Mouse (Mus musculus) fibroblast of lung, adult 2 months (primary cell): ENCODE results near the gene Tbc1d4.

Experiments used
- DNase-seq: peaks from one replicate; pipeline ENCODE4 v3.0.0-alpha.2; 2011; ENCODE audit warnings: low read depth

The Tbc1d4 gene

DNA sequence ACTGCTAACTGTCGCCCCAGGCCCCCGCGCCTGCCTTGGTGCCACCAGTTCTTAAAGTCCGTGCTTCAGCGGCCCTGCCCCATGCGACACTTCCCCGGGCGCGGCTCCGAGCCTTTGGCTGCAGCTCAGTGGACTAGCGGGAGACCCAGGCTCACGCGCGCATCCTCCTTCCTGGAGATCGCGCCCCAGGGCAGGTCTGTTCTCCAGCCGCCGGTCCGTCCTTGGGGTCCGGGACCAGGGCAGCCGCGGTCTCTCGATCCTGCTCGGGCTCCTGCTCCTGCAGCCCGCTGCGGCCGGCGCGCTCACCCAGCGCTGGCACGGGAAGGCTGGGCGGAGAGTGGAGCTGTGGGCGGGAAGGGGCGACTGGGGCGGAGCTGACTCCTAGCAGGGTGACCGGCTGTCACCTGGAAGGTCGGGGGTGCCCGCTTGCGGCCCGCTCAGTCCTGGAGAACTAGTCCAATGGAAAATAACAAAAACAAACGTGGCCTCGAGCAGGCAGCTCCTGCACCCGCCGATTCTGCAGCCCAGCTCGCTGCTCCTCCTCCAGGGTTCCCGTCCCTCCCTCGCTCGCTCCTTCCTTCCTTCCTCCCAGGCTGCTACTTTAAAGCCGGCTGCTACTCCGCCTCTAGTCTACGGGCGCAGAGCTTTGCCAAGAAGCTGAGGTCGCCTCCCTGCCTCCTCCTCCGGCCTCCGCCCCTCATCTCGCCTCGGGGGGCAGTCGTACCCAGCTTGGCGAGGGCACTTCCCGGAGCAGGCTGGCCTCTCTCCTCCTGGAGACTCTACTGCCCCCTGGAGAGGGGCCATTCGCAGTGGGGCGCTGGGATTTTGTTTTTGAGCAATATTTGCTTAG lies at the start of gene Tbc1d4:
TSS of gene Tbc1d4 (minus strand) at position 673 of the 850 bp plus-strand sequence.
- peak; percentile 76 for DNase-seq

DNA sequence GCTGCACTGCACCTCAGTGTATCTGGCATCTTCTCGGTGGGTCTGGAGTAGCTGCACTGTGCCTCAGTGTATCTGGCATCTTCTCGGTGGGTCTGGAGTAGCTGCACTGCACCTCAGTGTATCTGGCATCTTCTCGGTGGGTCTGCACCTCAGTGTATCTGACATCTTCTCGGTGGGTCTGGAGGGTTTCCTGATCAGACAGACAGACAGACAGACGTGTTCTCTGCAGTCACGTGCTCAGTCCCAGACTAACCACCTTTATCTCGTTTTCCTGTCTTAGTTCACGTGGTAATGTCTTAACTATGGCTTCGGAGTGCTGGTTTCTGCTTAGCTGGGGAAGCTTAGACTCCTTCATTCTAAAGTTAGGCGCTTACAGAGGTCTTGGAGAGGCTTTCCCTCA lies 47.3 kb upstream of the Tbc1d4 start:
- no peak for DNase-seq

GRCm38 (mm10) chr14:101654526-101654909 lies 45.5 kb upstream of the Tbc1d4 start:
- no peak for DNase-seq

GRCm38 (mm10) chr14:101653581-101654525 lies 44.9 kb upstream of the Tbc1d4 start, which contains the start of gene Uchl3:
TSS of gene Uchl3 (plus strand) at chr14:101653967.
- peak; percentile 73 for DNase-seq

DNA sequence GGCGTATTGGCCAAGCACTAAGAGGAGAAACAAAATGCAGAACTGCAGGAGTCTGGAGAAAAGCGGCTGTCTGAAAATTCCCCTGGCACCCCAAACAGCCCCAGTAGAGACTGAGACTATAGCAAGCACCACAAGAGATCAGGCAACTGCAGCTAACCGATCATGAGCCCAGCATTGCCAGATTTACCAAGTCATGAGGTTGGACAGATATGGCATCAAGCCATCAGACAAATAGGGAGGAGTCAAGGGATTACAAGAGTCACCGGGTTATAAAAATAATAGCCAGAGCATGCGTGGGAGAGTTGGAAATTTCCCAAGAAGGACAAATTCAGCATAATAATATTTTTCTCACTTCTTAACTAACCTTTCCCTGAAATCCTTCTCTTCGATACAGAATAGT lies 43.6 kb upstream of the Tbc1d4 start:
- DNase-seq, result no peak

DNA sequence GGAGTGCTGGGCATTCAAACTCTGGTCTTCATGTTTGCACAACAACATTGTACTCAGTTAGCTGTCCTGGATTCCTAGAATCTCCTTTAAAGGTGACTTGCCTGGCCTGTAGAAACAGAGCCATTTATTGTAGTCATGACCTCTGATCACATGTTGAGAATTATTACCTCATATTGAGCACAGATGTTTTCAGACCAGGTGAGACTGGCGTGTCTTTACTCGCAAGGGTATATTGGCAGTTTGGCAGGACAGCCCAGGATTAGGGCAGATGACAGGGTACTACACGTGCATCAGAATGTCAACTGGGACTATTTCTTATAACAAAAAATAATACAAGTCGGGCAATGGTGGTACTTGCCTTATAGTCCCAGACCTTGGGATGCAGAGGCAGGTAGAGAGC lies 41.6 kb upstream of the Tbc1d4 start:
- no peak for DNase-seq

DNA sequence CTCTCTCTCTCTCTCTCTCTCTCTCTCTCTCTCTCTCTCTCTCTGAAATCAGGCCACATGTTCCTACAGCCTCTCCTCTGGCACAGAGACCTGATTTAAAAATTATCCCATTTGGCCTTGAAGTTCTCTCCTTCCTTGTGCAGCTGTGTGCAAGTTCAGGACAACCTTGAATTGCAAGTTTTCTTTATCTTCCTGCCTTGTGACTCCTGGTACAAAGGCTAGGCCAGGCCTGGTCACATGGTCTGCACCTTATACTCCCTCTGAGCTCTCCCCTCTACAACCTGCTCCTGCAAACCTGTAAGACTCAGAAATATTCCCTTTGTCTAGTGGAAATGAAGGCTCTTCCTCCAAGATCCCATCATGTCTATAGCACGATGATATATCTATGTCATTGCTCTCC lies 36.0 kb upstream of the Tbc1d4 start:
- DNase-seq, result no peak

GRCm38 (mm10) chr14:101640153-101640843 lies 31.3 kb upstream of the Tbc1d4 start, which contains the start of gene Commd6:
TSS of gene Commd6 (minus strand) at chr14:101640686.
- DNase-seq, result peak; percentile 73

DNA sequence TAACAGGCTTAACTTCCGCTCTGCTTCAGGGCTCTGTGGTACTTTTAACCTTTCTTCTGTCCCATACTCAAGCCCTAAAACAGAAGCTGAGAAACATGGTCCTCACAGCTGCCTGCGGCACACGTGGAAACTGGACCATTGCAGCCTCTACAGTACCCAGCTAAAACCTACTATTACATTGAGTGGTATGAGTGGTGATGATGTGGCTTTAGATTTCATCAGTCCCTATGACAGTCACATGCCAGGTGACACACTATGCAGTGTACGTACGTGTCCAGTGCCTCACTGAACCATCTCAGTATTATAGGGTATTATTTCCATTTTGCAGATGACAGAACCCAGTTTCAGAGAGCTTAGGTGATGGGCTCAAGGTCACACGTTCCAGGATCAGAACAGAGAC lies 28.4 kb upstream of the Tbc1d4 start:
- DNase-seq, result no peak

DNA sequence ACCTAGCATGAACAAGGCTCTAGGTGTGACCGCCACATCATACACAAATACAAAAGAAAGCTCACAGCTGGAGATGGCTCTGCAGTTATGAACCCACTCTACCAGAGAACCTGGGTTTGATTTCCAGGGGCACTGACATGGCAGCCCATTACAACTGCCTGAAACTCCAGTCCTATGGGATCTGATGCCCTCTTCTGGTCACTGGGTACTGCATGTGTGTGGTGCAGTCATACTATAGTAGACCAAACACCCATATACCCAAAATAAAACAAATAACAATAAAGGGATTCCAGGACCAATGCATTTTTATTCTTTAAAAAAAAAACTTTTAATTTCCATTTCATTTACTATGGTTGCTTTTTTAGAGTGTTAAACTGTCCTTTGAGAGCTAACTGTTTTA lies 26.8 kb upstream of the Tbc1d4 start:
- DNase-seq, result no peak

- DNase-seq, result no peak
These were observed 21.6 kb upstream of the Tbc1d4 start for GRCm38 (mm10) chr14:101630548-101630947.

DNA sequence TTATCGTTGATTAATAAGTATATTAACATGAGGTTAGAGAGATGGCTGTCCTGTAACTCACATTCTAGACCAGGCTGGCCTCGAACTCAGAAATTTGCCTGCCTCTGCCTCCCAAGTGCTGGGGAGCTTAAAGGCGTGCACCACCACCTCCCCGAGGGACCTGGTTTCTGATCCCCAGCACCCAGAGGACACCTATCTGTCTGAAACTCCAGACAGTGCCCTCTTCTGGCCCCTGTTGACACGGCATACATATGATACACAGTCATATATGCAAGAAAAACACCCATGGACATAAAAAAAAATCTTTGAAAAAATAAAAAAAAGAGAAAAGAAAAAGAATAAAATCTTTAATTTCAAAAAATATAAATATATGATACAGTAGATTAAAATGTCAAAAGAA lies 8.7 kb upstream of the Tbc1d4 start:
- DNase-seq, result no peak

DNA sequence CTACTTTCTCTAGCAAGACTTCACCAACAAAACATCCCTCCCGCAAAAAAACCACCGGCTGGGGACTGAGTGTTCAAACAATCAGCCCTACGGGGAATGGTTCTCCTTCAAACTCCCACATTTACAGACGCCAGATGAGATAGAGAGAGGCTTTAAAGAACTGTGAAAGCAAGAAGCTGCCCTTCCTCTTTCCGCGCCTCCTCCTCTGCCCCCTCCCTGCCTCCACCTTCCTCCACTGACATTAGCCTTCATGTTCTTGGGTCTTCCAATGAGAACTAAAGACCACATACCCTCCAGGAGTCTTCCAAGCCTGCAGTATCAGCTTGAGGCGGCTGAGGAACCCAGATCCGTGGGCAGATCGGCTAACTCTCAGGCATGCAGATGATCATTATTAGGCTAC lies 7.2 kb upstream of the Tbc1d4 start:
- DNase-seq, result no peak

DNA sequence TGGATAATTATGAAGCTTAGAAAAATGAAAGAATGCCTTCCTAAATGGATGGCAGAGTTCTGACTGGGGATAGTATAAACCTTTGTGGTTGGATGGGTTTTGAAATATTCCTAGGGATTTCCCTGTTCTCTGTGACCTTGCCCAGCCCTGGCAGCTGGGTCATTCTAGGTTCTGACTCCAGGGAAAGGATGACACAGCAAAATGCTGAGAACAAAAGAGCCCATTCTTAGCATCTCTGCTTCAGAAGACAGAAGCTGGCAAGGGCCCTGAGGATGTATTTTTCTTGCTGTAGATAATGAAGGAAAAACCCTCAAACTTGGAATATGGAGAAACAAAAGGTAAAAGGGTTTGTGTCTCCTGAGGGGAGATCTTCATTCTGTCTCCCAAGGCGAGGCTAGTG lies 4.2 kb upstream of the Tbc1d4 start:
- DNase-seq, result peak; percentile 34

DNA sequence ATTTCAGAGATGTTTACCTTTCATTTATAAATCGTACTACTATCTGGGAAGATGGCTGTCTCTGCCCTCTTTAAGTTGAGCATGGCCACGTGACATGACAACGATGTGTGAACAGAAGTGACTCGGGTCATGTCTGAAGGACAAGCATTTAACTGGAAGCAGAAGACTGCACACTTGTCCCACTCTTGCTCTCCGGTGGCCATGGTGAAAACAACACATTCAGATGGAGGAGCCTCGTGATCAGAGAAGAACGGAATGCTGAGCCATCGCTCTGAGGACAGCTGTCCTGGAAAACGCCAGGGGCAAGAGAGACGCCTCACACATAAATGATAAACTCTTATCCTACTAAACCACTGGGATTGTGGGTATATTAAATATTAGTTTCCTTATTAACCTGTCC lies 1.7 kb upstream of the Tbc1d4 start:
- no peak for DNase-seq

- DNase-seq, result no peak
These were observed 1.1 kb downstream of the Tbc1d4 start for GRCm38 (mm10) chr14:101607631-101608518.

GRCm38 (mm10) chr14:101605843-101606242 lies 3.1 kb downstream of the Tbc1d4 start:
- no peak for DNase-seq

DNA sequence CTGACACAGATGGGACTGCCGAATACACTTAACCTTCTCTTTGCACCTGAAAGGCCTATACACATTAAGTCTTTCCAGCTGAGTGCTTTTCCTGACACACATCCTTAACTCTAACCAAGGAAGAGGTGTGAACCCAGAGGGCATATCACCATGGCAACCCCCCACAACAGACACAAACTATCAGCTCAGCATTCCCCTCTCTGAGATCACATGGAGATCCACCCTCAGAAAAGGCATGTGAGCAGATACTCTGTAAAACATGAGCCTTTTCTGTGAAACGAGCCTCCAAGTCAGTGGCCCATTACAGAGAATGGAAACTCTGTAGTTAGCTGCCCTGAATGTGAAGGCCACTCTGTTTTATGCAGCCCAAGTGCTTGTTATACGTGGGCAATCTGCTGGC lies 6.1 kb downstream of the Tbc1d4 start:
- DNase-seq, result no peak

DNA sequence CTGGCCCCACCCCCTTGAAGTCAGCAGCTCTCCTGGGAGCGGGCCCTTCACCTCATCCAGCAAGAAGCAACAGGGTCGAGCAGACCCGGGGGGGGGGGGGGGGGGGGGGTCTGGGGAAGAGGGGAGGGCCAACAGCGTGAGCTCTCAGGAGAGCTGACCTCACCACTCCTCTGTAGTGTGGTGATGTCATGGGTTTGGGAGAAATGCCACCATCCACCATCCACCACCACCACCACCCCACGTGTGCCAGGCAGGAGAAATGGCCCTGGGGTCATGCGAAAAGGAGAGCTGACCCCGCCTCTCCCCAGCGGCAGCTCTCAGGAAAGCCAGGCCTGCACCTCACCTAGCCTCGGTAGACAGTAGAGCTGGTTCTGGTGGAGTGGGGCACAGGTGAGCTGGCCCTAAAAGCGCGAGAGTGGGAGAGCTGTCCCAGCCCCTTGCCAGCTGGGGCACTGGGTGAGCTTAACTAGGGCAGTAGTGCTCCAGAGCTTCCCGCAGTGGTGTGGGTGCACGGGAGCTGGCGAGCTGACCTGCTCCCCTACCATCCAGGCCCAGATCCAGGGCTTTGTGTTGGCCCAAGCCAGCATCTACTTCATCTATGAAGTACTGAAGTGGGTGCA lies 11.8 kb downstream of the Tbc1d4 start:
- DNase-seq, result no peak

- no peak for DNase-seq
These were observed 12.3 kb downstream of the Tbc1d4 start for GRCm38 (mm10) chr14:101596691-101597090.
